Mouse (Mus musculus) CH12.LX (cell line): ENCODE measurements around the gene Ppp1r14d. TPM values are rescaled to one million over a fixed set of nuclear protein-coding genes. Genes with fewer than 3 reads are reported as not detected.

Experiments used
- DNase-seq: peaks from one replicate; pipeline ENCODE4 v3.0.0-alpha.2; 2013; ENCODE audit errors: extremely low read depth
- H3K27ac ChIP-seq: 2 replicates; pipeline ENCODE4 v1.5.1; 2012; ENCODE audit warnings: low read depth, mild to moderate bottlenecking, control low read depth, moderate library complexity; ENCODE audit not compliant: insufficient read depth
- H3K27me3 ChIP-seq: replicated peaks from 2 replicates; pipeline ENCODE3; 2012; ENCODE audit warnings: inconsistent platforms
- H3K36me3 ChIP-seq, 2 experiments: replicated peaks in 1 of 2; 2 replicates each; pipeline versions ENCODE3 to v1.6.1; 2012; ENCODE audit warnings: inconsistent platforms in 1 of 2, low read length in 1 of 2, mild to moderate bottlenecking in 1 of 2, mixed read lengths in 1 of 2, moderate library complexity in 1 of 2; ENCODE audit not compliant: control insufficient read depth in 1 of 2, insufficient read depth in 1 of 2
- H3K4me1 ChIP-seq, 2 experiments: 2 replicates each; pipeline ENCODE4 v1.6.1; 2012; ENCODE audit warnings: inconsistent platforms in 1 of 2, moderate library complexity in 1 of 2; ENCODE audit not compliant: insufficient read depth in 2 of 2, control insufficient read depth in 1 of 2
- H3K4me2 ChIP-seq: 2 replicates; pipeline ENCODE4 v1.6.1; 2012; ENCODE audit warnings: low read depth, mild to moderate bottlenecking, control low read depth; ENCODE audit not compliant: poor library complexity, insufficient read depth, severe bottlenecking
- H3K4me3 ChIP-seq, 3 experiments: fragments of 150-350 bp in 1 of 3; sonication (generic) in 1 of 3; replicated peaks in 1 of 3; 2 replicates each; pipeline versions ENCODE3 to v1.5.1; 2011 to 2012; ENCODE audit warnings: low read depth in 2 of 3, low read length in 2 of 3, mild to moderate bottlenecking in 2 of 3, moderate library complexity in 2 of 3, control low read depth in 1 of 3, improper control_type of control experiment in 1 of 3, inconsistent platforms in 1 of 3, mixed read lengths in 1 of 3; ENCODE audit not compliant: poor library complexity in 1 of 3
- H3K79me2 ChIP-seq: replicated peaks from 2 replicates; pipeline ENCODE4 v1.6.1; 2012; ENCODE audit warnings: mild to moderate bottlenecking, moderate library complexity; ENCODE audit not compliant: control insufficient read depth, poor library complexity, insufficient read depth, severe bottlenecking; ENCODE audit errors: extremely low read depth
- H3K9ac ChIP-seq: 2 replicates; pipeline ENCODE4 v1.6.1; 2012; ENCODE audit warnings: low read depth, mild to moderate bottlenecking, control low read depth, moderate library complexity; ENCODE audit not compliant: insufficient read depth
- H3K9me3 ChIP-seq: replicated peaks from 2 replicates; pipeline ENCODE3; 2012; ENCODE audit warnings: low read length, inconsistent platforms, mixed read lengths
- CHD2 ChIP-seq: IDR thresholded peaks from 2 replicates; pipeline ENCODE4 v1.6.1; 2011; ENCODE audit warnings: low read length, improper control_type of control experiment
- CTCF ChIP-seq, 2 experiments: IDR thresholded peaks in 1 of 2; conservative IDR thresholded peaks in 1 of 2; 2 replicates each; pipeline ENCODE4 v1.5.1; 2011 to 2012; ENCODE audit warnings: low read depth in 2 of 2, low read length in 2 of 2, improper control_type of control experiment in 1 of 2, inconsistent platforms in 1 of 2, mild to moderate bottlenecking in 1 of 2, moderate library complexity in 1 of 2
- E2F4 ChIP-seq: IDR thresholded peaks from 2 replicates; pipeline ENCODE4 v1.6.1; 2011; ENCODE audit warnings: low read depth, low read length, improper control_type of control experiment; ENCODE audit not compliant: insufficient replicate concordance
- ELF1 ChIP-seq: IDR thresholded peaks from 2 replicates; pipeline ENCODE4 v1.6.1; 2014; ENCODE audit warnings: low read depth, mild to moderate bottlenecking, inconsistent platforms, low read length, improper control_type of control experiment
- ETS1 ChIP-seq: conservative IDR thresholded peaks from 2 replicates; pipeline ENCODE4 v1.6.1; 2012; ENCODE audit warnings: low read depth, mild to moderate bottlenecking, inconsistent platforms, low read length, improper control_type of control experiment, moderate library complexity
- GABPA ChIP-seq: IDR thresholded peaks from 2 replicates; pipeline ENCODE4 v1.6.1; 2012; ENCODE audit warnings: low read depth, low read length, improper control_type of control experiment, inconsistent platforms; ENCODE audit not compliant: insufficient replicate concordance
- HCFC1 ChIP-seq: IDR thresholded peaks from 2 replicates; pipeline ENCODE4 v1.6.1; 2012; ENCODE audit warnings: low read depth, mild to moderate bottlenecking, inconsistent platforms, low read length, improper control_type of control experiment
- IRF4 ChIP-seq: IDR thresholded peaks from 2 replicates; pipeline ENCODE4 v1.6.1; 2014; ENCODE audit warnings: low read depth, mild to moderate bottlenecking, inconsistent platforms, low read length, improper control_type of control experiment
- JUN ChIP-seq: IDR thresholded peaks from 2 replicates; pipeline ENCODE4 v1.6.1; 2011; ENCODE audit warnings: low read depth, mild to moderate bottlenecking, low read length, improper control_type of control experiment, moderate library complexity; ENCODE audit not compliant: insufficient read depth
- KAT2A ChIP-seq: IDR thresholded peaks from 2 replicates; pipeline ENCODE4 v1.6.1; 2012; ENCODE audit warnings: low read length, improper control_type of control experiment, inconsistent platforms; ENCODE audit not compliant: insufficient replicate concordance
- MAX ChIP-seq: IDR thresholded peaks from 2 replicates; pipeline ENCODE4 v1.6.1; 2011; ENCODE audit warnings: low read length, improper control_type of control experiment
- MEF2A ChIP-seq: IDR thresholded peaks from 2 replicates; pipeline ENCODE4 v1.6.1; 2014; ENCODE audit warnings: low read depth, mild to moderate bottlenecking, inconsistent platforms, low read length, improper control_type of control experiment, borderline replicate concordance
- NELFE ChIP-seq: IDR thresholded peaks from 2 replicates; pipeline ENCODE4 v1.6.1; 2011; ENCODE audit warnings: low read depth, low read length, improper control_type of control experiment
- SIN3A ChIP-seq: IDR thresholded peaks from 2 replicates; pipeline ENCODE4 v1.6.1; 2012; ENCODE audit warnings: low read length, improper control_type of control experiment, inconsistent platforms
- SMC3 ChIP-seq: IDR thresholded peaks from 2 replicates; pipeline ENCODE4 v1.6.1; 2011; ENCODE audit warnings: low read depth, low read length, improper control_type of control experiment
- TCF12 ChIP-seq: IDR thresholded peaks from 2 replicates; pipeline ENCODE4 v1.6.1; 2014; ENCODE audit warnings: low read depth, mild to moderate bottlenecking, inconsistent platforms, low read length, improper control_type of control experiment
- UBTF ChIP-seq: IDR thresholded peaks from 2 replicates; pipeline ENCODE4 v1.6.1; 2012; ENCODE audit warnings: low read depth, mild to moderate bottlenecking, inconsistent platforms, low read length, improper control_type of control experiment, moderate library complexity
- ZC3H11A ChIP-seq: IDR thresholded peaks from 2 replicates; pipeline ENCODE4 v1.6.1; 2012; ENCODE audit warnings: low read depth, mild to moderate bottlenecking, inconsistent platforms, low read length, improper control_type of control experiment
- ZKSCAN1 ChIP-seq: IDR thresholded peaks from 2 replicates; pipeline ENCODE4 v1.6.1; 2012; ENCODE audit warnings: low read depth, inconsistent platforms, low read length, improper control_type of control experiment, borderline replicate concordance
- ZNF384 ChIP-seq: IDR thresholded peaks from 2 replicates; pipeline ENCODE4 v1.6.1; 2012; ENCODE audit warnings: low read depth, low read length, improper control_type of control experiment, inconsistent platforms
- dilution Hi-C: fragments of 300-500 bp; cut with MboI; formaldehyde crosslinking; loops from 2 replicates; pipeline ENCODE4 v1.14.3; 2020; ENCODE audit warnings: low sequenced_read_pairs; ENCODE audit not compliant: extremely low pct_unique_long_range_greater_than_20kb, extremely low pct_ligation_motif_present
- in situ Hi-C: fragments of 300-500 bp; cut with MboI; formaldehyde crosslinking; loops from 3 replicates; pipeline ENCODE4 v1.14.3; 2019; ENCODE audit warnings: low sequenced_read_pairs, low pct_ligation_motif_present, low pct_unique_long_range_greater_than_20kb, mixed read lengths
- polyA plus RNA-seq: library from polyadenylated mRNA; unstranded; fragments of >175 nt; gene quantifications from 2 replicates; pipeline ENCODE4 v1.2.1, GENCODE M21; 2012; ENCODE audit warnings: low read depth; ENCODE audit not compliant: insufficient read length
- total RNA-seq, 2 experiments: library from RNA; depleted of rRNA; stranded (reverse); fragments of 300-350 nt in 1 of 2; fragments of >200 nt in 1 of 2; gene quantifications; 2 replicates each; pipeline ENCODE4 v1.2.3; 2012 to 2014

Ppp1r14d gene
- total and polyA plus RNA-seq, 3 experiments = not detected

GRCm38 (mm10) chr2:119245246-119245645 lies 15.5 kb upstream of the Ppp1r14d start:
- no peak overlapping the region for H3K27ac ChIP-seq
- no peak for DNase-seq
- in situ Hi-C loops = no loop called here
- peaks cover 8% of the 10 kb centered on the region for H3K27me3 ChIP-seq
- H3K9ac ChIP-seq = no peak overlapping the region
- H3K4me2 ChIP-seq = no peak overlapping the region
- H3K4me1 ChIP-seq = peaks cover 3 to 9% of the 10 kb centered on the region in 2 experiments; a peak in 3 of 4 replicates
- no peaks in the 10 kb centered on the region for H3K36me3 ChIP-seq
- TF ChIP-seq SMC3 (no peak), NELFE (no peak), SIN3A (no peak), HCFC1 (no peak), GABPA (no peak), UBTF (no peak), ELF1 (no peak), JUN (no peak), TCF12 (no peak), E2F4 (no peak), MAX (no peak), KAT2A (no peak), MEF2A (no peak), IRF4 (no peak), ZC3H11A (no peak), CTCF (conservative IDR thresholded peaks at IDR 0.05 in 1 of 2, IDR thresholded peaks at IDR 0.05 in 1 of 2; ENCODE audit: low read depth in 2 of 2, low read length in 2 of 2) (no peak), ETS1 (no peak), ZNF384 (no peak)
- dilution Hi-C loops = no loop called here
- no peaks in the 10 kb centered on the region for H3K9me3 ChIP-seq
- H3K79me2 ChIP-seq = no peaks in the 10 kb centered on the region
- H3K4me3 ChIP-seq = no peak overlapping the region

- TF ChIP-seq KAT2A (no peak), CHD2 (no peak), ETS1 (no peak), MAX (no peak), ZKSCAN1 (no peak)
- Histone ChIP-seq H3K36me3 (no peaks in the 10 kb centered on the region), H3K9ac (no peak overlapping the region), H3K27me3 (peaks cover 1% of the 10 kb centered on the region), H3K79me2 (no peaks in the 10 kb centered on the region), H3K27ac (no peak overlapping the region), H3K9me3 (peaks cover 2% of the 10 kb centered on the region), H3K4me1 (peaks cover 2 to 12% of the 10 kb centered on the region in 2 experiments; a peak in 2 of 4 replicates), H3K4me2 (no peak overlapping the region), H3K4me3 (no peak overlapping the region)
- in situ Hi-C loops (no loop called here), dilution Hi-C loops (no loop called here)
- DNase-seq = no peak
These were observed 12.8 kb upstream of the Ppp1r14d start for GRCm38 (mm10) chr2:119242548-119242947.
